Mouse (Mus musculus) forebrain, embryonic 11.5 days (tissue): ENCODE results near the gene Il3. TPM values are rescaled to one million over a fixed set of nuclear protein-coding genes. Genes with fewer than 3 reads are reported as not detected.

ENCODE experiments used
- ATAC-seq: fragments of 200-750 bp; cut with Nextera tagmentation; replicated peaks from 2 replicates; pipeline ENCODE4 v1.8.0; 2017; ENCODE audit warnings: moderate TSS enrichment; ENCODE audit not compliant: low FRiP score
- DNase-seq: peaks from one replicate; pipeline ENCODE4 v3.0.0-alpha.2; 2017; ENCODE audit warnings: low spot score
- H3K27ac ChIP-seq: fragments of 300-500 bp; sonication (generic); 2 replicates; pipeline ENCODE4 v1.5.1; 2014; ENCODE audit warnings: low read depth, low read length
- H3K27me3 ChIP-seq: fragments of 300-500 bp; sonication (generic); 2 replicates; pipeline ENCODE4 v1.6.1; 2014; ENCODE audit warnings: mild to moderate bottlenecking, low read length, mixed read lengths; ENCODE audit not compliant: control insufficient read depth, insufficient read depth
- H3K36me3 ChIP-seq: fragments of 300-500 bp; sonication (generic); 2 replicates; pipeline ENCODE4 v1.6.1; 2014; ENCODE audit warnings: mild to moderate bottlenecking, low read length, moderate library complexity, mixed read lengths; ENCODE audit not compliant: control insufficient read depth, insufficient read depth
- H3K4me1 ChIP-seq: fragments of 300-500 bp; sonication (generic); replicated peaks from 2 replicates; pipeline ENCODE4 v1.6.1; 2014; ENCODE audit warnings: low read length, mixed read lengths; ENCODE audit not compliant: control insufficient read depth, insufficient read depth
- H3K4me2 ChIP-seq: fragments of 300-500 bp; sonication (generic); 2 replicates; pipeline ENCODE4 v1.6.1; 2014; ENCODE audit warnings: low read depth, mild to moderate bottlenecking, low read length, moderate library complexity, mixed read lengths; ENCODE audit not compliant: severe bottlenecking
- H3K4me3 ChIP-seq: fragments of 300-500 bp; sonication (generic); 2 replicates; pipeline ENCODE4 v1.5.1; 2014; ENCODE audit warnings: low read depth, low read length
- H3K9ac ChIP-seq: fragments of 300-500 bp; sonication (generic); 2 replicates; pipeline ENCODE4 v1.6.1; 2014; ENCODE audit warnings: low read length
- H3K9me3 ChIP-seq: fragments of 300-500 bp; sonication (generic); 2 replicates; pipeline ENCODE4 v1.6.1; 2016; ENCODE audit warnings: low read length, mixed read lengths; ENCODE audit not compliant: control insufficient read depth
- WGBS: fragments of 180-500 bp; shearing (Covaris S2); extraction: QIAGEN DNeasy Blood & Tissue Kit; methylation state at CpG from one replicate; pipeline ENCODE4 v1.1.7; 2014; 5-methylcytosine and 5-hydroxymethylcytosine counted together
- polyA plus RNA-seq: library from polyadenylated mRNA; unstranded; fragments of >200 nt; fragmentation: Nextera tagmentation; extraction: Ambion mirVana; gene quantifications from 2 replicates; pipeline ENCODE4 v1.2.1, GENCODE M21; 2014

Il3 gene
- polyA plus RNA-seq, 1 experiment from 2014 or later = not detected

GRCm38 (mm10) chr11:54216091-54216490, 51.0 kb downstream of the Il3 start:
- H3K27ac ChIP-seq = no peak overlapping the region
- no peak overlapping the region for H3K9ac ChIP-seq
- no peak for ATAC-seq
- no peaks in the 10 kb centered on the region for H3K36me3 ChIP-seq
- DNase-seq = no peak
- H3K27me3 ChIP-seq = no peaks in the 10 kb centered on the region
- no peaks in the 10 kb centered on the region for H3K4me1 ChIP-seq
- 82% methylated on average over 6 of the region's 6 CpGs for WGBS
- no peak overlapping the region for H3K4me2 ChIP-seq
- H3K9me3 ChIP-seq = no peaks in the 10 kb centered on the region
- H3K4me3 ChIP-seq = no peak overlapping the region

Other genes with a start within 250 kb of the Il3 start
- gene Slc22a4, start 239.2 kb downstream of the Il3 start, polyA plus RNA-seq = 1.8 and 2.7 TPM in 2 replicates
- 45.3 and 48.6 TPM in 2 replicates for gene Pdlim4, start 198.3 kb downstream of the Il3 start, polyA plus RNA-seq
- gene P4ha2, start 167.2 kb downstream of the Il3 start, polyA plus RNA-seq = 16.0 and 16.4 TPM in 2 replicates
- gene Csf2, start 17.6 kb downstream of the Il3 start, polyA plus RNA-seq = not detected in 2 replicates
- gene Acsl6, start 36.5 kb upstream of the Il3 start, polyA plus RNA-seq = 16.7 and 17.9 TPM in 2 replicates
- gene Meikin, start 103.4 kb upstream of the Il3 start, polyA plus RNA-seq = not detected in 2 replicates
- 12.0 and 13.4 TPM in 2 replicates for gene Fnip1, start 170.9 kb upstream of the Il3 start, polyA plus RNA-seq